Mouse (Mus musculus) heart, postnatal 10 days (tissue): ENCODE measurements around the gene Fgfbp3. TPM values are rescaled to one million over a fixed set of nuclear protein-coding genes. Genes with fewer than 3 reads are reported as not detected.

ENCODE experiments used
- total RNA-seq, 2 experiments: library from RNA; stranded (reverse); gene quantifications; 2 replicates each; pipeline ENCODE4 v1.2.3; 2021

Gene Fgfbp3
- total RNA-seq, 2 experiments from 2014 or later: 2.9 to 4.4 TPM

Other genes with a start within 250 kb of the Fgfbp3 start
- gene Ppp1r3c, start 183.0 kb downstream of the Fgfbp3 start, total RNA-seq: 10 to 100 TPM; 72.2 to 86.1 TPM
- gene Tnks2, start 85.4 kb downstream of the Fgfbp3 start, total RNA-seq: 100 to 1,000 TPM in 1 of 2 experiments, 10 to 100 TPM in 1; 97.2 to 108 TPM
- gene Btaf1, start 6.5 kb upstream of the Fgfbp3 start, total RNA-seq: 10 to 100 TPM; 13.6 to 16.6 TPM